Mouse (Mus musculus) c-Kit-positive CD71-negative TER-119-negative erythroid progenitor cells, embryonic 14.5 days (primary cell): ENCODE measurements around the gene Lce3c.

Experiments used
- DNase-seq: peaks from one replicate; pipeline ENCODE4 v3.0.0-alpha.2; 2013; ENCODE audit warnings: low read depth

Lce3c gene

DNA sequence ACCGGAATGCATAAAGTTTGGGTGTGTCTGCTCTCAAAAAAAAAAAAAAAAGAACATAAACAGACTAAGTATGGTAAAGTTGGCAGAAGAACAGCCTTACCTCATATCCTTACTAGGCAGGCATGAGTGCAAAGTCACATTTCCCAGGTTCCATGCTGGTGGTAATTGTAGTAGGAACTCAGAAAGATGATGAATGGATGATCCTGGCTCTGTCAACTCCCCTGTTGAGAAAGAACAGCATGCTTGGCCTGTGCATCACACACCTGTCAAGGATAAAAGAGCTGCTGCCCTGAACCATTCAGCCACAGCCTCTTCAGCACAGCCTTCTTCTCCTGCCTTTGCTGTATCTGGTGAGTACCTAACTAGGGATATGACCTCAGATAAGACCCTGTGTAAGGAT, at the start of gene Lce3c:
Lce3c (plus strand) TSS at position 301 of the 400 bp plus-strand sequence.
- no peak for DNase-seq

DNA sequence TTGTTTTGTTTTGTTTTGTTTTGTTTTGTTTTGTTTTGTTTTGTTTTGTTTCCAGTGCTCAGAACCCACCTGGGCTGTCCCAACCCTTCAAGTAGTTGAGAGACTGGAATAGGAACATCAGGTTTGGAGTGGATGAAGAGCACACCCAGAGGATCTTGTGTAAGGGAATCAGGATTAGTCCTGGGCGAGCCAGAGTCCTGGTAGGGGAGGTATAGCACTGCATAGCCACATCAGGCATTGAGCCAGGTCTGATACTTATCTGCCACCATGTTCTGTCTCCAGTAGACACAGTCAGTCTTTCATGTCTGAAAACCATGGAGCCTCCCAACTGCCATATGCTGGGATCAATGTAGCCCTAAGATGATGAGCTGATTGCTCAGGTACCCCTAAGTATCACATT, 49.8 kb upstream of the Lce3c start:
- no peak for DNase-seq

DNA sequence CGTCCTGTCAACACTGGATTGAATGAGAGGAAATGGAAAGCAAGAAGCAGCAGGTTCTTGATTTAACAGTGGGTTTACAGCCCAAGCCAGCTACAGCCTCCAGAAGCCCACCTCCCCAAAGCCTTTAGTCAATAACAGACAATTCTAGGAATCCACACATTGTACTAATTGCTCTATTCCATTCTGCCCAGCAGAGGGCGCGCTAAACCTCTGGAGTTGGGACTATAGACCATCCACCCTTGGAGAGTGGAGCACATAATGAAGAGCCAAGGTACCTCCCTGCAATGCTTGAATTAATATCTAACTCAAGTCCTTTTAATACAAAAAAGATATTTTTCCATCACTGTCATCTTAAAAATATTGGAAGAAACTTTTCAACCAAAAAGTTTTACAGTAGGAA, 41.3 kb upstream of the Lce3c start:
- DNase-seq, result no peak

DNA sequence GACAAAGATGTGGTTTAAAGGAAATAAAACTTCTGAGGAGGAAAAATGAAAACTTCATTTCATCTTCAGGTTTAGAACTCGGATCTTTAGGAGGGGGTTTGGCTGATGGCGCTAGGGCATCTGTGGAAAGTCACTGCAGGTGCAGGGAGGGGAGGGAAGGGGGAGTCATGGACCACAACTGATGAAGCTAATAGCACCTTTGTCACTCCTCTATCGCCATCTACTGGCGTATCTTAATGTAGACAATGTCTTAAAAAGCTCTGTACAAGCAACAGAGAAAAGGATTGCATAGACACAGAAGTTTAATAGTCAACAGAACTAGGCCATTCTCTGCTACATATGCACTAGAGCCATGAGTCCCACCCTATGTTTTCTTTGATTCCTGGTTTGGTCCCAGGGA, 40.6 kb upstream of the Lce3c start:
- DNase-seq, result no peak

DNA sequence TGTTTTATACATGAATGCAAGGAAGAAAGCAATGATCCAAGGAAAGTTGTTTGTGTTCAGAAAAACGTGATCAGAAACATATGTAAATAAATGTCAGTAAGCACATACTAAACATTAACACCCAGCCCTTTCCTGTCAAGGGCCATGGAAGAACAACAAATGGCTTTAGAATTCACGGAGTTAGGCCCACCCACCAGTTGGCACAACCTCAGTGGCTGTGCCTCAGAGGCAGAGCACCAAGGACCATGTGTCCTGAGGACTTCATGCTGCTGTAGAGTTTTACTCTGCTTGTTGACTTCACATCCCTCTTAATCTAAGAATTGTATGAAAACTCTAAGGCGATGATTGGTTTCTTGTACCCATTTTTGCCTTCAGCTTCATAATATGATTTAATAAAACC, 39.1 kb upstream of the Lce3c start:
- no peak for DNase-seq

DNA sequence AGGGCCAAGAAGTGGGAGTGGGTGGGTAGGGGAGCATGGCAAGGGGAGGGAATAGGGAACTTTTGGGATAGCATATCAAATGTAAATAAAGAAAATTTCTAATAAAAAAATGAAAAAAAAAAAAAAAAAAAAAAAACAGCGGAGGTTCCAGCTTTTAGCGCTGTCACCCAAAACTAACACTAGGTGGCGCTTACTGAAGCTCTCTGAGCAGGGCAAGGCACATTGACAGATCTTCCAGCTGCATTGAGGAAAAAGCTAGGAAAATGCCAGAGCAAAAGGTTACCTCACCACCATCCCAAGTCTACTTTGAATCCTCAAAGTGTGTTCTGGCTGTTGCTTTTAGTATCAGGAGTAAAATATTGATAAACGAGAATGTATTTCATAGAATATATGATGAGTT, 36.7 kb upstream of the Lce3c start:
- no peak for DNase-seq

DNA sequence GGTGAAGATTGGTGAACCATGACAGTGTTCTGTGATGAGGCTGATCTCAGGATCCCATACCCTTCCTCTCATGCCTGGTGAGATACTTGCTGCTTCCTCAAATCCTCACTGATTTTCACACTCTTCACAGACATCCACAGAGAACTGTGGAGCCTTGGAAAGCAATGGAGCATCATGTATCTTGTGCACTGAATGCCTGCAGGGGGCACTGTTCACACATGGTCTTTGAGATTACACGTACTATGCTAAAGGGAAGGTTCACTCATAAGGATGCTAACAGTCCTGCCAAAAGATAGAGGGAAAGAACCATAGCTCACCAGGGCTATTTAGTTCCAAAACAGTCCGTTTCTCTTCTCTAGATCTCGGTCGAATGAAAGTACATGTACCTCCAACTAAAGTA, 23.9 kb upstream of the Lce3c start:
- DNase-seq, result no peak

DNA sequence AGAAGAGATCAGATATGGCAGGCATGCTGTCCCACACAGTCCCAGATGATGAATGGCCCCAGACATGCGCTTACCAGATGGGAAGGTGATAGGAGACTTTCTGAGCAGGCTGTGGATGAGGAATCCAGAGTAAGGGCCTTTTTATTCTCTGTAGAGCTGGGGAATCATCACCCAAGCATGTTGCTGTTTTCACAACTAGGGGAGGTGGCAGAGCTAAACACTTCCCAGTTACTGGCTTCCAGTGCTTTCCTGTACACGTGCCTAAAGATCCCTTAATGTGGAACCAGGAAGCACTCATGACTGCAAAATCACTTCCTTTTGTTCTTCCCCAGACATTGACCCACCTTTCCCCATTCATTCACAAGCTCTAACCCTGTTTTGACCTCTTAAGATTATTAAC, 18.2 kb upstream of the Lce3c start, which contains the start of gene Lce3a:
Lce3a (minus strand) TSS at position 101 of the 400 bp plus-strand sequence.
- no peak for DNase-seq

DNA sequence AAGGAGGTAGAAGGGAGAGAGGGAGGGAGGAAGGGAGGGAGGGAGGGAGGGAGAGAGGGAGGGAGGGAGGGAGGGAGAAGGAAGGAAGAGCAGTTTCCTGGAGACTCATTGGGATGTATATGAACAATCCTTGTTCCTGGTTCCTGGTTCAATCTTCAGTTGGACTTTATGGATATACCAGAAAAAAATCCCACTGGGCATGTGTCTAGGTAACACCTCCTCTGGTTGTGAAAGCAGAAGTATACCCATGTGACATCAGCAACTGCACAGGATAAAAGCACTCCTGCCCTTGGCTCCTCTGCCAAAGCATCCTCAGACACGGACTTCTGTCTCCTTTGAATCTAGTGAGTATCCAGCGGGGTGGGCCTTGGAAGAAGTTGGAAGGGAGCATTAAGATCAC, 11.6 kb upstream of the Lce3c start, which contains the start of gene Lce3b:
Lce3b (plus strand) TSS at position 301 of the 400 bp plus-strand sequence.
- no peak for DNase-seq

DNA sequence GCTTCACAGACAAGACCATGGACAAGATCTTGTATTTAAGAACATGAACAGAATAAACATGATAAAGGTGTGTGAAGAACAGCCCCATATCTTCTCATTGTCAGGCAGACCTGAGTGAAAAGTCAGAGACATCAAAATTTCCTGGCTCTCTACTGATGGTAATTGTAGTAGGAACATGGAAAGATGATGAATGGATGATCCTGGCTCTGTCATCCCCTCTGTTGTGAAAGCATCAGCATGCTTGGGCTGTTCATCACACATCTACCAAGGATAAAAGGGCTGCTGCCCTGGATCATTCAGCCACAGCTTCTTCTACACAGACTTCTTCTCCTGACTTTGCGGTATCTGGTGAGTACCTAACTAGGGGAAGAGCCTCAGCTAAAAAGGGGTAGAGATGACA, 12.8 kb downstream of the Lce3c start, which contains the start of gene Lce3d:
Lce3d (plus strand) TSS at position 301 of the 400 bp plus-strand sequence.
- DNase-seq, result no peak

DNA sequence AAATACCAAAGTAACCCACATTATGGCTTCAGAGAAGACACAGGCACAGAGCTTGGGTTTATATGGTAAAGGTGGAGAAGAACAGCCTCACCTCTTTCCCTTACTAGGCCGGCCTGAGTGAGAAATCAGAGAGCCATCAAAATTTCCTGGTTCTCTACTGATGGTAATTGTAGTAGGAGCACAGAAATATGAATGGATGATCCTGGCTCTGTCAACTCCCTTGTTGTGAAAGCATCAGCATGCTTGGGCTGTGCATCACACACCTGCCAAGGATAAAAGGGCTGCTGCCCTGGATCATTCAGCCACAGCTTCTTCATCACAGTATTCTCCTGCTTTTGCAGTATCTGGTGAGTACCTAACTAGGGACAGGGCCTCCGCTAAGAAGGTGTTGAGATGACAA, 22.5 kb downstream of the Lce3c start, which contains the start of gene Lce3e:
Lce3e (plus strand) TSS at position 301 of the 400 bp plus-strand sequence.
- no peak for DNase-seq

DNA sequence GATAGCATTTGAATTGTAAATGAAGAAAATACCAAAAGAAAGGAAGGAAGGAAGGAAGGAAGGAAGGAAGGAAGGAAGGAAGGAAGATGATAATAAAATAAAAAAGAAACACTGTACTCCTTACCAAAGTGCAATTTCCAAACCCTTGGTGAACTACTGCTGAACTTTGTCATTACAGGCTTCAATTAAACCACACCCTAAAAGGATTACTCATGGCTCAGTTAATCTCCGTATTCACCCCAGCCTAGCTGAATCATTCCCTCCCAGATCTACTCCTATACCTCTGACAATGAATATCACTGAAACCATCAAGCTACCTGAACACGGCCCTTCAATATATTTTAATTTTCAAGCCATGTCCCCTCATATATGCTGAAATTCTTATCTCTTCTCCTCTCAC, 34.2 kb downstream of the Lce3c start:
- DNase-seq, result no peak

DNA sequence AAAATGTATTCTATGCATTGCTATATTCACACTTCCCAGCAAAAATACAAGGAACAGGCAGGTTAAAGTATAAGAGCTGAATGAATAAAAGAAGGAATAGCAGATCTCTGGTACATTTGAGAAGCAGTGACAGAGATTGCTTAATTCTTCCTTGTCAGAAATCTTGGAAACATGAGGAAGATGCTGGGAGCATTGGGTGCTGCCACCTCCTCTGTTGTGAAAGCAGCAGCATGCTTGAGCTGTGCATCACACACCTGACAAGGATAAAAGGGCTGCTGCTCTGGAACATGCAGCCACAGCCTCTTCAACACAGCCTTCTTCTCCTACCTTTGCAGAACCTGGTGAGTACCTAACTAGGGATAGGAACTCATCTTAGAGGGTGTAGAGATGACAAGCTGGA, 47.6 kb downstream of the Lce3c start, which contains the start of gene Lce3f:
Lce3f (plus strand) TSS at position 301 of the 400 bp plus-strand sequence.
- DNase-seq, result no peak
